Mouse (Mus musculus) forelimb bud, embryonic 11.5 days (tissue): ENCODE measurements around the gene Isl1.

ENCODE experiments used
- DNase-seq: peaks from one replicate; pipeline ENCODE4 v3.0.0-alpha.2; 2012; ENCODE audit warnings: low read depth, low spot score

The Isl1 gene

GRCm38 (mm10) chr13:116309584-116310462 lies at the start of gene Isl1:
Gene Isl1 (minus strand): TSS chr13:116309689.
- DNase-seq: peak; percentile 88

GRCm38 (mm10) chr13:116335763-116336162 lies 26.3 kb upstream of the Isl1 start:
- no peak for DNase-seq

GRCm38 (mm10) chr13:116313636-116314530 lies 4.4 kb upstream of the Isl1 start:
- peak; percentile 58 for DNase-seq

GRCm38 (mm10) chr13:116311871-116312720 lies 2.6 kb upstream of the Isl1 start:
- DNase-seq: peak; percentile 6

GRCm38 (mm10) chr13:116311011-116311410 lies 1.5 kb upstream of the Isl1 start:
- no peak for DNase-seq

- DNase-seq: peak; percentile 9
These were observed 925 bp upstream of the Isl1 start for GRCm38 (mm10) chr13:116310463-116310765.

GRCm38 (mm10) chr13:116308933-116309583 lies 431 bp downstream of the Isl1 start:
- peak; percentile 12 for DNase-seq

GRCm38 (mm10) chr13:116308121-116308932 lies 1.2 kb downstream of the Isl1 start:
- DNase-seq: peak; percentile 6

- DNase-seq: no peak
These were observed 2.9 kb downstream of the Isl1 start for GRCm38 (mm10) chr13:116306591-116306990.

- DNase-seq: no peak
These were observed 3.8 kb downstream of the Isl1 start for GRCm38 (mm10) chr13:116305721-116306120.

- DNase-seq: peak; percentile 33
These were observed 4.6 kb downstream of the Isl1 start for GRCm38 (mm10) chr13:116304713-116305470.

- peak; percentile 12 for DNase-seq
These were observed 5.7 kb downstream of the Isl1 start for GRCm38 (mm10) chr13:116303766-116304165.

- no peak for DNase-seq
These were observed 6.6 kb downstream of the Isl1 start for GRCm38 (mm10) chr13:116302861-116303260.

- no peak for DNase-seq
These were observed 7.8 kb downstream of the Isl1 start for GRCm38 (mm10) chr13:116301706-116302105.

- no peak for DNase-seq
These were observed 10.2 kb downstream of the Isl1 start for GRCm38 (mm10) chr13:116299241-116299640.

GRCm38 (mm10) chr13:116298641-116299170 lies 10.8 kb downstream of the Isl1 start:
- DNase-seq: peak; percentile 39

GRCm38 (mm10) chr13:116298001-116298400 lies 11.5 kb downstream of the Isl1 start:
- DNase-seq: peak; percentile 9

- peak; percentile 36 for DNase-seq
These were observed 12.3 kb downstream of the Isl1 start for GRCm38 (mm10) chr13:116297048-116297811.
